Mouse (Mus musculus): ENCODE results near the gene Klhl26.

The Klhl26 gene

DNA sequence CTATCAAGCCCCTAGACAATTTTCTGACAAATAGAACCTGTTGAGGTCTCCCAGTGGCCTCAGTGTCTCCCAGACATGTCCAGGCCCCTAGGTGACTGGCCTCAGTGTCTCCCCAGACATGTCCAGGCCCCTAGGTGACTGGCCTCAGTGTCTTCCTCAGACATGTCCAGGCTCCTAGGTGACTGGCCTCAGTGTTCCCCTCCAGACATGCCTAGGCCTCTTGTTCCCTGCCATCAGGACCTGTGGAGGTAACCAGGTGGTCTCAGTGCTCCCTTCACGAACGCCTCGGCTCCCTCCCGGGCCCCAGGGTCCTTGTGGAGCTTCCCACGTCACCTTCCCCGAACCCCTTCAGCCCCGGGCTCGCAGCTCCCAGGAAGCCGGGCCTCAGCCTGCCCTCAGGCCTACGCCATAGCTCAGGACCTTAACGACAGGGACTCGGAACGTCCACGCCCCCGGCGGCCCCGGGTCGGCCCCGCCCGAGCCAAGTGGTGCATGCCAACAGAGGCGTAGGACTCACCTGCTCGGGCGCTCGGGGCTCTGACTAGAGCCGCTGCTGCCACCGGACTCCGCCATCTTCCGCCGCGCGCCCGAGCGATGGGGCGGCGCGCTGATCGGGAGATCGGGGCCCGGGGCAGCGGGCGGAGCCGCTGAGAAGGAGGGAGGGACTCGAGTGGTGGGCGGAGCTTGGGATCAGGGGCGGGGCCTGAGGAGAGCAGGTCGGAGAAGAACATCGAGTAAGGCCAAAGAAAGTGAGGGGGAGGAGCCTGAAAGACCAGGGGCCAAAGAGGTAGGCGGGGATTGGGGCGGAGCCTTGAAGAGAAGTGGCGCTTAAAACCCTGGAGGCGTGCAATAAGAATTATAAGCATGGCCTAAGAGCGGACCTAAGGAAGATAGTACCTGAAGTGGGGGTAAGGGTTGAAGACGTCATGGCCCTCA is at the start of gene Klhl26:
TSS of gene Klhl26 (minus strand) at position 636 of the 936 bp plus-strand sequence.
- in situ Hi-C loops (cut with MboI, MseI): no loop called here

DNA sequence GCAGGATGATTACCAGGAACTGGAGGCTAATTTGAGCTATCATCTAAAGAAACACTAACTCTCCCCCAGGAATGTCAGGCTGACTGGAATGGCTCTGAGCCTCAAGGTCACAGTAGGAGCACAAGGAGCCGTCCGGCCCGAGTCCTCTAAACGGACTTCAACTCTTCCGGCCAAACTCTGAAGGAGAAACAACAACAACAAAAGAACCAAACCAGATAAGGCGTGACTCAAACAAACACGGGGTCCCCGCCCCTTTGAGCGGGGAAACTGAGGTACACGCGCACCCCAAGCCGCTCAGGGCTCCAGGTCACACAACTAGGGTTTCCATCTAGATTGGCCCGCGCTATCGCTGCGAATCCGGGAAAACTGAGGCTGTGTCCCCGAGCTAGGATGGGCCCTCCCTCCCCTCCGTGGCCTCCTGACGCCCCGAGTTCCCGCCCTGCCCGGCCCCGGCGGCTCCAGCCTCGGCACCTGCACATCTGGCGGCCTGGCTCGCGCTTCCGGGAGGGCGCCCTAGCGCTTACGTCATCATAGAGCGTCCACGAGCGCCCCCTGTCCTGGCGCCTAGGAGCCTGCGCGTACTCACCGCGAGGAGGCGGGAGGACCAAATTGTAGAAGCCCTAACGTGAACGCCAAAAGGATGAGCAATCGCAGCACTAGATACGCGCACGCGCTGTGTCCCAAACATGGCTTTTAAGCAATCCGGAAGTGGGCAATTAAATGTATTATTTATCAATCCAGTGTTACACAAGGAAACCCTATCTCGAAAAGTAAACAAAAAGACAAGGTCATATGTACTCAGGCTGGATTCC is 46.0 kb upstream of the Klhl26 start:
- in situ Hi-C loops (cut with MboI, MseI): loop anchor here (25.0 kb wide), 1 partner anchor 1140 kb away; the partner anchor contains the start of gene Unc13a

DNA sequence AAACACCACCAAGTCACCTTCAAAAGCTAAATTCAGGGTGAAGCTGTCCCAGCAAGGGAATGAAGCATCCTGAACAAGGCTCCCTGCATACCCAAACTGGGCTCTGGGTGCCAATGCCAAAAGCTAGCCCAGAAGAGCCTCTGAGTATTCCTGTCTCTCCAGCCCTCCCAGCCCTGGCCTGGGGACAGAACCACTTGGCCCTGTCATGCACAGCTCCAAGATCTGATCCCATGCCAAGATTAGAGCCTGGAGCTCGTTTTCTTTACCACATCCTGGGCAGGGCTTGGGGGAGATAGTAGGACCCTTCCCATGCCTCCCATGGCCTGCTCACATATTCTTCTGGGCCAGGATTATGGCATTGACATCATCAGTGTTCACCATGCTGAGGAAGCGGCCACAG is 42.8 kb upstream of the Klhl26 start:
- in situ Hi-C loops (cut with MboI, MseI): loop anchor here (25.0 kb wide), 1 partner anchor 1143 kb away; the partner anchor contains the start of gene Unc13a

DNA sequence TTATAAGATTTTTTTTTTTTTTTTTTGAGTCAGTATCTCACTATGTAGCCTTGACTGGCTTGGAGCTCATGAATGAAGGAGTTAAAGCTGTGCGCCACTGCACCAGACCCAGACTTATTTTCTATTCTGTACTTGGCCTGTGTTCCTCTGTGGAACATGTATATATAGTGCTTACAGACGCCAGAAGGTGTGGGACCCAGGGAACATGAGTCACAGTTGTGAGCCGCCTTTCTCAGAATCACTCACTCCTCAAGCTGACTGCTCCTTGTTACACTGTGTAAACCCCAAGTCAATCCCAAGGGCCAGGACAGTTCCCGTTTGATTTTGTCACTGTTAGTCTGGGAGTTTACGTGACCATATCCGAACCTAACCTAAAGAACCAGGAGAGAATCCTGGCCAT is 42.3 kb upstream of the Klhl26 start:
- in situ Hi-C loops (cut with MboI, MseI): loop anchor here (25.0 kb wide), 1 partner anchor 1143 kb away; the partner anchor contains the start of gene Unc13a

DNA sequence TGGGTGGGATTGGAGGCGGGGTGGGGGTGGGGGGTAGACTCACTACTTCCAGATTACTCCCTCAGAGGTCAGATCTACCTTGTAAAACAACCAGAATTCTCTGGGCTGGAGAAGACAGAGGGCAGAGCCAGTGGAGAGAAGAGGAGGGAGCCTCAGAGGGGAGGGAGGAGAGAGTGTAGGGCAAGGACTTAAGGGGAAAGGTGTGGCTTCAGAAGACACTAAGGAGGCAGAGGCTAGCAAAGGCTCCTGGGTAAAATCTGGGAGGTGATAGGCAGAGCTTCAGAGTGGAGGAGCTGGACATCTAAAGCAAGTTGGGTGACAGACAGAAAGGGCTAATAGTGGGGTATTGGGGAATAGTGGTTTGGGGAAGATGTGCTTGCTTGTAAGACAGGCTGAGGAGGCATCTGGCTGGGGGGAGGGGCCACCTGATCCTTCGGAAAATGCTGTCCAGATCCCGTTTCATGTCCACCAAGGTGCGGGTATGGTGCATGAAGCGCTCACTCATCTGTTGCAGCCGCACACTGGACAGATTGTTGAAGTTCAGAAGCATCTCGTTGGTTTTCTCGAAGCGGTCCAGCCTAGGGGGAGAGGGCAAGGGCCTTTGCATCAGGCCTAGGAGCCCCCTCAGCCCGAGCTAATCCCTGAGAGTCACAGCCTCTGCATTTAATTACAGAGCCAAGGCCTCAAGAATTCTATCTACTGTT is 41.3 kb upstream of the Klhl26 start:
- in situ Hi-C loops (cut with MboI, MseI): loop anchor here (25.0 kb wide), 1 partner anchor 1144 kb away; the partner anchor contains the start of gene Unc13a

DNA sequence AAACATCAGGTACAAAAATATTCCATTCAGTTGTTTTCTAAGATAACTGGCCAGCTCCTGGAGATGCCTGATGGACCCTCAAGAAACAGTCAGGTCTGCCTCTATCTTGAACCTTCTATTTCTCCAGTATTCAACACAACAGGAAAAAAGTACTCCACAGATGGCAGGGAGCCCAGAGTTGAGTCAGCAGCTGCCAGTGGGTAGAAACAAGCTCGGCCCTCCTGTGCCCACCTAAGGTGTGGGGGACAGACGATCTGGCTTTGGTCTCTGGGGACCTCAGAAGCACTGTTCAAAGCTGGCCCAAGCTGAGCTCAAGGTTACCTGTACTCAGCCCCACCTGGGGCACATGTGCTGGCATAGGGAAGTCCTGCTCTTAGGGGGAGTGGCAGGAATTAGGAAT is 36.7 kb upstream of the Klhl26 start:
- in situ Hi-C loops (cut with MboI, MseI): loop anchor here (25.0 kb wide), 1 partner anchor 1149 kb away; the partner anchor contains the start of gene Unc13a

DNA sequence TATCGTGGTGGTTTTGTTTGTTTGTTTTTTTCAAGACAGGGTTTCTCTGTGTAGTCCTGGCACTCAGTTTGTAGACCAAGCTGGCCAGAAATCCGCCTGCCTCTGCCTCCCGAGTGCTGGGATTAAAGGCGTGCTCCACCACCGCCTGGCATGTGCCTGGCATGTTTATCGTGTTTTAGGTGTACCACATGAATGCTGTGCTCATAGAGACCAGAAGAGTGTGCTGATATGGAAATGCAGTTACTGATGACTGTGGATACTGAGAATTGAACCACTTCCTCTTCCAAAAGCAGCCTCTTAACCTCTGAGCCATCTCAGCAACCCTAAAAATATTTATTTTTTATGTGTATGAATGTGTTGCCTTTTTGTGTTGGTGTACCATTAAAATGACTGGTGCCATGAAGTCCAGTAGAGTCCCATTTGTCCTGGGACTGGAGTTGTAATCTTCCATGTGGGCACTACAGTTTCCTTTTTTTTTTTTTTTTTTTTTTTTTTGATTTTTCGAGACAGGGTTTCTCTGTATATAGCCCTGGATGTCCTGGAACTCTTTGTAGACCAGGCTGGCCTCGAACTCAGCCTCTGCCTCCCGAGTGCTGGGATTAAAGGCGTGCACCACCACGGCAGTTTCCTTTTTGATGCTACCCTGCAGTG is 35.6 kb upstream of the Klhl26 start:
- in situ Hi-C loops (cut with MboI, MseI): loop anchor here (25.0 kb wide), 1 partner anchor 1150 kb away; the partner anchor contains the start of gene Unc13a

DNA sequence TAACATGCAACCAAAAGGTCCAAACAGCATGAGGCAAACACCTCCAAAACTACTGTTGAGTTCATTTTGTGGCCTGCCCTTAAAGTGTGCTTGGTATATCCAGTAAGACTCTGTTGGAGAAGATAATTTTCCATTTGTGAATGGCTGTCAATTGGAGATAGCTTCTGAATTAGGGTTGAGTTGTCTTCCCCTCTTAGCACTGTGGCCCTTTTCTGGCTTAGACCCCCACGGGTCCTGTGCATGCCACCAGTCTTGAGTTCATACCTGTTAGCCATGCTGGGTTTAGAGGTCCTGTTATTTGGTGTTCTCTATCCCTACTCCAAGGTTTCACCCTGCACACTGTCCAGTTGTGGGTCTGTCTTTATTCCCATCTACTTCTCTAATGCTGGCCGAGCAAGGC is 35.0 kb upstream of the Klhl26 start:
- in situ Hi-C loops (cut with MboI, MseI): loop anchor here (25.0 kb wide), 1 partner anchor 1151 kb away; the partner anchor contains the start of gene Unc13a

DNA sequence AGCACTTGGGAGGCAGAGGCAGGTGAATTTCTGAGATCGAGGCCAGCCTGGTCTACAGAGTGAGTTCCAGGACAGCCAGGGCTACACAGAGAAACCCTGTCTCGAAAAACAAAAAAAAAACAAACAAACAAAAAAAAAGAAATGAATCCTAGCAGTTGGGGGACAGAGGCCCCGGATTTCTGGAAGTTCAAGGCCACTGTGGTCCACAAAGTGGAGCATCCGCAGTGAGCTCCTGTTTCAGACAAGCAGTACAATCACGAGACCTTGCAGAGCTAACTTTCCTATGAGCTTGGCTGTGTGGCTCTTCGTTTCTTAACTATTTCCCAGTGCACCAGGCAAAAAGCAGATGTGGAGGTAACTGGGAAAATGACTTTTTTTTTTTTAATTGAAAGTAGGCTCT is 34.4 kb upstream of the Klhl26 start:
- in situ Hi-C loops (cut with MboI, MseI): loop anchor here (25.0 kb wide), 1 partner anchor 1151 kb away; the partner anchor contains the start of gene Unc13a

DNA sequence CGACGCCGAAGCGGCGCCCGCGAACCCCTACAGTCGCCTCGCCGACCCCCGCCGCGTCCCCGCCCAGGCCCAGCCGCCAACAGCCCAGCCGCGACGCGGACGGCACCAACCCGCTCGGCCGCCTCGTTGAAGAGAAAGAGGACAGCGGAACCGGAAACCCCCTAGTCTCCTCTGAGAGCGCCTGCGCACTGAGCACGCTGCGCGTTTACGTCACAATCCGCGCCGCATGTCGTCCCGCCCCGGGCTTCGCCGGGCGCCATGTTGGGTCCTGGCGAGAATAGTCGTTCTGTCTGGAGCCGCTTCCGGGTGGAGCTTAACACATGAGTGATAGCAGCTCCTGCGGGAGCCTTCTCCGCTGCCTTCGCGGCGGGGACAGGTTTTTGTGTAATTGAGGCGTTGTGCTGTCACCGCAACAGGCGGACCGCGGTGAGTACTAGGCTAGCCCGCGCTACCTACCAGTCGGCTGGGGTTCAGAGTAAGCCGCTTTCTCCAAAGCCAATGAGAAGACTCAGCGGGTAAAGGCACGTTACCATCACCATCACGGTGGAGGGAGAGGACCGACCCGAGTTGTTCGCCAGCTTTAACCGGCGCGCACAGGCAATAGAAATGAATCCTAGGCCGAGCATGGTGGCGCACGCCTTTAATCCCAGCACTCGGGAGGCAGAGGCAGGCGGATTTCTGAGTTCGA is 33.6 kb upstream of the Klhl26 start, which contains the start of gene Uba52:
TSS of gene Uba52 (minus strand) at position 574 of the 688 bp plus-strand sequence.
- in situ Hi-C loops (cut with MboI, MseI): loop anchor here (25.0 kb wide), 1 partner anchor 1152 kb away; the partner anchor contains the start of gene Unc13a

DNA sequence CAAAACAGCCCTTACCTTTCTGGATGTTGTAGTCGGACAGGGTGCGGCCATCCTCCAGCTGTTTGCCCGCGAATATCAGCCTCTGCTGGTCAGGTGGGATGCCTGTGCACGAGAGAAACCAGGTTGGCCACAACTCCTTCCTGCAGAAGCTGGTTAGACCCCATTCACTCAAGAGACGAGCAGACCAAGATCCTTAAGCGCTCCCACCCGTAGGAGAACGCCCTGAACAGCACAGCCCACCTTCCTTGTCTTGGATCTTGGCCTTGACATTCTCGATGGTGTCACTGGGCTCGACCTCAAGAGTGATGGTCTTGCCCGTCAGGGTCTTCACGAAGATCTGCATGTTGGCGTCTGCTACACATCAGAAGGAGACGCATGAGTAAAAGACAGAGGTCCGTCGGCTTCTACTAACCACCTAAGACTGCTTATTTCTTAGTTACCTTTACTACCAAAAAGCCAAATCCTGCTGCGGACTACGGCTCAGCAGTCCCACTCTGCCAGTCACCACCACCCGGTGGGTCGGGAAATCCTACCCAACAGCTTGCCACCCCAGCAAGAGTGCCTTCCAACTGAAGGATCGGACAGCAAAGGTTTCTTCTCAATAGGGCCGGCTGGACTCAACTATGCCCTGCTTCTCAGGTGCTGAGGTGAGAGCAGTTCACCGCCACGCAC is 32.6 kb upstream of the Klhl26 start:
- in situ Hi-C loops (cut with MboI, MseI): loop anchor here (25.0 kb wide), 1 partner anchor 1153 kb away; the partner anchor contains the start of gene Unc13a

DNA sequence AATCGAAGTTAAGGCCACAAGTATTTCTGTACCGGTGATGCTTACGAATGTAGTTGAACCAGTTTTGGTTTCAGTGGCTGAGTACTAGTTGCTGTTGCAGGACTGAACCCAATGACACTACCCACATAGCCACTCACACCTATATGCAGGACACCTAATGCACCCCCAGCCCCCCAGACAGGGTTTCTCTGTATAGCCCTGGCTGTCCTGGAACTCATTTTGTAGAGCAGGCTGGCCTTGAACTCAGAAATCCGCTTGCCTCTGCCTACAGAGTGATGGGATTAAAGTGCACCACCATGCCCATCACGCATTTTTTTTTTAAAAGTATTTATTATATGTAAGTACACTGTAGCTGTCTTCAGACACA is 30.2 kb upstream of the Klhl26 start:
- in situ Hi-C loops (cut with MboI, MseI): loop anchor here (25.0 kb wide), 1 partner anchor 1155 kb away; the partner anchor contains the start of gene Unc13a

DNA sequence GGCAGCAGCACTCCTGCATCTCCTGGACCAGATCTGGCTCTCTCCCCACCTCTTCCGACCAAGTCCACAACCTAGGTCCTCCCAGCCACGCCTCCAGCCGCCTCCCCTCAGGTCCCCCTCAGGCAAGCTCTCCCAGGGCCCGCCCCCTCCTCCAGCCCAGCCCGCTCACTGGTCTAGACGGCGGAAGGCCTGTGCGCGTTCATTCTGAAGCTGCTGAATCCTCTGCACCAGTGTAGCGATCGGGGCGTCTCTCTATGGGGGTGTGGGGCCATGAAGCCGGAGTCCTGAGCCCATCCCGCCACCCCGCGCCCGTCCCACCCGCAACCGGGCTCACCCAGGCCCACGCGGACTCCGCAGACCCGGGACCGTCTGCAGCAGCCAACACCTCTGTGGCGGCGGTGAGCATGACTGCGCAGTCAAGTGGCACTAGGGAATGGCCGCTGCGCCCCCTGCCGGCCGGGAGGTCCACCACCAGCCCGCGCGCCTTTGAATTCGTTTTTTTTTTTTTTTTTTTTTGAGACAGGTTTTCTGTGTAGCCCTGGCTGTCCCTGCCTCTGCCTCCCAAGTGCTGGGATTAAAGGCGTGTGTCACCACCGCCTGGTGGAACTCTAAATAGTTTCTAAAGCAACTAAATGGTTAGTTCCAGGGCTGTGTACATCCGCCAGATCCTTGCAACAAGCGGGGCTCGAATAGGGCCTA is 29.7 kb upstream of the Klhl26 start, which contains the start of gene Rex1bd:
TSS of gene Rex1bd (minus strand) at position 425 of the 699 bp plus-strand sequence.
- in situ Hi-C loops (cut with MboI, MseI): loop anchor here (25.0 kb wide), 1 partner anchor 1156 kb away; the partner anchor contains the start of gene Unc13a

DNA sequence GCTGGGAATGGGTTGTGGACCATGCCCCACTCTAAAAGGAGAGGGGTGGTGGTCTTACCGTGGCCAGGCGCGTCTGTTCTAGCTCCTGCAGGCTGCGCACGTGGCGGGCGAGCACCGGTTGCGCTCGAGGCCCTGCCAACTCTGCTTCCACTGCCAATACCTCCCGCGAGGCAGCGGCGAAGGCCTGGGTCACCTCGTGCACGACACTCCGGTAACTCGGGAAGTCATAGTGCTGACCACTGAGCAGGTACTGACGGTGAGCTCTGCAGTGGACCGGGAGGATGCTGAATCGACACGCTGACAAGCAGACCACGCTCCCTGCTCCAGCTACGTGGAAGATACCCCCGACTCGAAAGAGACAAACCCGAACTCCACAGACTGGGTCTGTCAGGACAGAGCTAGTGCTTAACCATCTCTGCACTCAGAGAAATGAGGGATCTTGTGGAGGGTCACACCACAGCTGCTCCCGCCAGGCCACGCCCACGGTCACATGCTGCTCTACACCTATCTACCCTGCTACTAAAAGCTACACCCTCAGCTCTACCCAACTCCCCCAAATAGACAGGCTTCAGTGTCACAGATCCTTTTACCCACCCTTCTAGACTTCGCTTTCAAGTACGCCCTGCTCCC is 29.0 kb upstream of the Klhl26 start:
- in situ Hi-C loops (cut with MboI, MseI): loop anchor here (25.0 kb wide), 1 partner anchor 1156 kb away; the partner anchor contains the start of gene Unc13a

DNA sequence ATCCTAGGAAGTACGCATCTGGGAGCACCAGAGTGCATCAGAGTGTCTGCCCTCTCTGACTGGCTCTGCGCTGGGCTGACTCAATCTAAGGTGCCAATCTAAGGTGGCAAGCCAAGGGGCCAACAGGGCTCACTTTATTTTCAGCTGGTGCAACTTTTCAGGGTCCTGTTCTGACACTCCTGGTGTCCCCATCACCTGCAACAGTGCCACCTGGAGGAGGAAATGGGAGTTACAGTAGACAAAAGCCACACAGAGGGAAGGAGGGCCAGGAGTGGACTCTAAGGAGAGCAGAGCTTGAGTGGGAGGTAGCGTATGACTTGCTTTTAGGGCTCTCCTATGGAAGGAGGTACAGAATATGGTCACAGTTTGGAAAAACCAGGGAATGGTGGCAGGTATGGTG is 28.1 kb upstream of the Klhl26 start:
- in situ Hi-C loops (cut with MboI, MseI): loop anchor here (5.0 to 25.0 kb wide), 2 partner anchors 93 to 1157 kb away; partner anchors contain the start of gene Unc13a

DNA sequence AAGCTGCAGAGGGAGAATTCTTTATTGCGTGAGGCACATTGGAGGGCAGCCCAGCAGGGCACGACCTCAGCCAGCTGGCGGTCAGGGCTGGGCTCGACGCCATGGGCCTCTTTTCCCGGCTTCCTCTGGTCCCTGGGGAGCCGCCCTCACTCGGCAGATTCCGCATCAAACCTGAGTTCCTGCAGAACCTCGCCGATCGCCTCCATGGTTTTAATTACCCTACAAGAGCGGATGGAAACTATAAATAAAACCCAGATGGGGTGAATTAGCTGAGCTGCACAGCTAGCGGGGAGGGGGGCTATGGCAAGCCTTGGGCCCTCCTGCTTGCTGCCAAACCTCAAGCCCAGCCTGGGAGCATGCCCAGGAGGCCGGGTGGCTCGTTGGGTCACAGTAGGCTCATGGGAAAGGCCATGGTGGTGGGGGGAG is 27.5 kb upstream of the Klhl26 start:
- in situ Hi-C loops (cut with MboI, MseI): loop anchor here (5.0 to 25.0 kb wide), 2 partner anchors 92 to 1158 kb away; partner anchors contain the start of gene Unc13a

DNA sequence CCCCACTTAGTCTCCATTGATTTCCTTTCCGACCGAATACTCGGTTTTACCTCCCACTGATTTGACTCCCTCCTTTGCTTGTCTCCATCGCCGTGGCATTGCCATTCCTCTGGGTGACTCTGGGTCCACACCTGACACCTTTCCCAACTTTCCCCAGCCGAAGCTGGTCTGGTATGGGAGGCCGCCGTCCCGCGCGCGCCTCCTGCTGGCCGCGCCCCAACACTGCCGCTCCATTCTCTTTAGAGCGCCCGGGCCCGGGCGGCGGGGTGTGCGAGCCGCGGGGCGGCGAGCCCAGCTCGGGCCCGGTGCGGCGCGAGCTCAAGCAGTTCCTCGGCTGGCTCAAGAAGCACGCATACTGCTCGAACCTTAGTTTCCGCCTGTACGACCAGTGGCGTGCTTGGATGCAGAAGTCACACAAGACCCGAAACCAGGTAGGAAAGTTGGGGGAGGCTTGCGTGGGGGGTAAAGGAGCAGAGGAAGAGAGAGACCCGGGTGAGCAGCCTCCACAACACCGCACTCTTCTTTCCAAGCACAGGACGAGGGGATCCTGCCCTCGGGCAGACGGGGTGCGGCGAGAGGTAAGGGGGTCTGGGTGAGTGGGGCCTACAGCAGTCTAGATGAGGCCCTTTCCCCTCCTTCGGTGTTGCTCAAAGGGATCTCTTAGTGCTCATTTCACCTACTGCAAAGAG is 26.4 kb upstream of the Klhl26 start:
- in situ Hi-C loops (cut with MboI, MseI): loop anchor here (5.0 to 25.0 kb wide), 2 partner anchors 91 to 1159 kb away; partner anchors contain the start of gene Unc13a
